Mouse (Mus musculus) spleen, postnatal 10 days (tissue): ENCODE results near the gene Ybx2.

ENCODE experiments used
- DNase-seq, 2 experiments: peaks; one replicate each; pipeline ENCODE4 v3.0.0; 2021 to 2022; ENCODE audit warnings: low spot score in 2 of 2

The Ybx2 gene

DNA sequence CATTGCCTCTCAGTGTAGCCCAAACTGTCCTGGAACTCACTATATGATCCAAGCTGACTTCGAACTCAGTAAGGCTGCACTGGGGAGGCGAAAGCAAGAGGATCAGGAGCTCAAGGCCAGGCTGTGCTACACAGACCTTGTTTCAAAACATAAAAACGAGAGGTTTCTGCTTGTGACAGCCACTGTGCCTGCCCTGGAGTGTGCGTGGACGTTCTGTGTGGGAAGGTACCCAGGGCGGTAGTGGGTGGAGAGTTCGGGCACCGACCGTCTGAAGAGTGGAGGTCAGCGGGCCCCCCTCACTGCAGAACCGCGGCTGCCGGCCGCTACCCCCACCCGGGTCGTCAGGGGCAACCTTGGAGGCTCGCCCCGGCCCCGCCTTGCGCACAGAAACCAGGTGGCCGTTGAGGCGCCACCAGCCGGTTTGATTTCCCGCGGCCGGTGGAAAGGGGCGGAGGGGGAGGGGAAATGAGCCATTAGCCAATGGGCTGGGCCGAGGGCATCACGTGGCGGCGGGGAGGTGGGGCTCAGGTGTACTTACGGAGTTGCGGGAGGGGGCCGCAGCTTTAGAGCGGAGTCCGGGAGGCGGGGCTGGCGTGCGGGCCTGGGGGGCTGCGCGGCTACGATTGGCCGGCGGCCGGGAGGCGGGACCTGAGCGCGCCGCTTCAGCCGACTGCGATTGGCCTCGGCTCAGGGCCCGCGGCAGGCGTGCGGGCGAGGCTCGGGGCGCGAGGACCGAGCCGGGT, at the start of gene Ybx2:
Gene Ybx2, plus strand, starts transcription at position 660 of the 743 bp plus-strand sequence.
- peak; percentile 82 to 90 for DNase-seq

DNA sequence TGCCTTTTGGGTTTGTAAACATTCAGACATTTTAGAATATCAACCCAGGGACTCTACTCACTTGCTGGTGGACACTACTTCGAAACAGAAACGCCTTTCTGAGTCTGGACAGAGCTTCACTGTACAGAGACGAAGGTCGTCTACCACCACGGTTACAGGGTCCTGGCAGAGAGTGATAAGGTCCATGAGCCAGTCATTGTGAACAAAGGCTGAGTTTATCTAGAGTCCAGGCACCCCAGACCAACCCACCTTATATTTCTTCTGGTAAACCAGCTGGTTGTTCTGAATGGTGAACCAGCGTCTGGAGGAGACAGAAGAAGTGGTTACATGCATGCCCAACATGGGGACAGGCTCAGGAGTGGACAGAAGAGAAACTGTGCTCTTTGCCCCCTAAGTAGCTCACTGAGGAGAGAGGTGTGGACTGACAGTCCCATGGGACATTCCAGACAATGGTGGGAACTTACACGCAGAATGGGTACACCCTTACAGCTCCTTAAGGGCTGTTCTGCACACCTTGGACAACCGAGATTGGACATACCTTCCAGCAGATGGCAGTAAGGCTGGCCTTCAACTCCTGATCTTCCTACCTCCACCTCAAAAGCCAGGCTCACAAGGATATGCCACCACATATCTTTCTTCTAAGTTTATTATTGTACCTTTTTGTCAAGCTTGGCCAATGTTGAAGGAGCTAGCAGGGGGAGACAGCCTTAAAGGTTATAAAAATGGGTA, 48.5 kb upstream of the Ybx2 start:
- no peak for DNase-seq

DNA sequence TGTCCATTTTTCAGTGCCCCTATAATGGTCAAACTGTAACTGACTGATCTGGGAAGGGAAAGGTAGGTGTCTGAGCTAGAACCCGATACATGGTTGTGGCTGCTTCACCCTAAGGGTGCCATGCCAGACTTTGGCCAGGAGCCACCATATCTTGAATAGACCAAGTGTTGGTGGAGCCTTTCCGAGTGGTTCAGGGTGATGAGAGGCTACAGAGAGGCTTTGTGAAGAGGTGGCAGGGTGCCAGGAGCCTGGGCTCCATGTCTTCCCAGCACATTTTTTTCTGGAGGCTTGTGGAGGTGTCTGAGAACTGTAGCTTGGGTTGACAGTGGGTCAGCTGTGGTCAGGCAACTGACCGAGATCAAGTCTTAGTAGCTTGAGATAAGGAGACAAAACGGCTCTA, 44.1 kb upstream of the Ybx2 start:
- DNase-seq: peak in 1 of 2 experiments; percentile 68

DNA sequence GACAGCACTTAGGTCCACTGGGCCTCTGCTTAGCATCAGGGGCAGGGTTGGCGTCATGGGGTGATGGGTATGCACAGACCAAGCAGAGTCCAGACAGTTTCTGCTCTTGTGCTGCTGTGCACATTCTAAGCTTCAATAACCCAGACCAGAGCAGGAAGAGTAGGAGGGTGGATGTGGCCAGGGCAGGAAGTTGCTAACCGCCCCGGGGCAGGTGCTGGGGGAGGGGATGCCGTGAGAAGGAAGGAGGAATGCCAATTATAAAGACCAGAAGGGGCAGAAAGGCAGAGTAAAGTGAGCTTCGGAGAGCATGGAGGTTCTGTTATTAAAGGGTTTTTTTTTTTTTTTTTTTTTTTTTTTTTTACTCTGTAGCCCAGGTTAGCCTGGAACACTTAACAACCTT, 40.9 kb upstream of the Ybx2 start:
- DNase-seq: peak in 1 of 2 experiments; percentile 76

DNA sequence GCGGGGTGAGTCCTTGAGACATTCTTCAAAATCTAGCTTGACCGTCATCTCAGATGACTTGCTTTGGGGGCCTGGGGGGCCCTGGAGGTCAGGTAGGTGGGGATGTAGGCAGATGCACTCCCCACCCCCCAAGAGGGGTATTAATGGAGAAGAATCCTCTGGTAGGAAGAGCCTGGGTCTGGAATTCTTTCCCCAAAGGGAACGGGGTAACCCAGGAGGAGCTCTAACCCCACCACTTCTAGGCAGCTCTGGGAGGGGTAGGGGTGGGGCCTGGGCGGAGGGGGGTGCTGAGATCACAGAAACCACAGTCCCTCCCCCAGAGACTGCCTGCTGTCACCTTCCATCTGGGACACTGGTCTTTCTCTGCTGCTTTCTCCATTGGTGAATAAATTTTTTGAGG, 40.3 kb upstream of the Ybx2 start, which contains the start of gene Acap1:
Gene Acap1, minus strand, starts transcription at position 249 of the 400 bp plus-strand sequence.
- DNase-seq: peak in 1 of 2 experiments; percentile 63

DNA sequence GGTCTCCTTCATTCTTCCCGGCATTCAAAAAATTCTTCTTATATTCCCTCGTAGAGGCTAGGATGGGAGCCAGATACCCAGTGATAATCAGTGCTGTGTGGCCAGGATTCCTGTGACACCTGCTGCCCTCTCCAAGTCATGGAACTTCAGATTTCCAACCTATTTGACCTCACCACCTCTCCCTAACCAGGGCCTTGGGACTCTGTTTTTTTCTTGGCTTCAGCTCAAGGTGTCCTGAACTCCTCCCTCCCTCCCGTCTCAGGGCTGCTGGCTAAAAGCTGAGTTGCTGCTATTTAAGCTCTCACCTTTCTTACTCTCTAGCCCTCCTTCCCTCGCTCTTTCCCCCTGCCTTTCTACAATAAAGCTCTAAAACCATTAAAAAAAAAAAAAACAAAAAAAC, 35.7 kb upstream of the Ybx2 start:
- no peak for DNase-seq

DNA sequence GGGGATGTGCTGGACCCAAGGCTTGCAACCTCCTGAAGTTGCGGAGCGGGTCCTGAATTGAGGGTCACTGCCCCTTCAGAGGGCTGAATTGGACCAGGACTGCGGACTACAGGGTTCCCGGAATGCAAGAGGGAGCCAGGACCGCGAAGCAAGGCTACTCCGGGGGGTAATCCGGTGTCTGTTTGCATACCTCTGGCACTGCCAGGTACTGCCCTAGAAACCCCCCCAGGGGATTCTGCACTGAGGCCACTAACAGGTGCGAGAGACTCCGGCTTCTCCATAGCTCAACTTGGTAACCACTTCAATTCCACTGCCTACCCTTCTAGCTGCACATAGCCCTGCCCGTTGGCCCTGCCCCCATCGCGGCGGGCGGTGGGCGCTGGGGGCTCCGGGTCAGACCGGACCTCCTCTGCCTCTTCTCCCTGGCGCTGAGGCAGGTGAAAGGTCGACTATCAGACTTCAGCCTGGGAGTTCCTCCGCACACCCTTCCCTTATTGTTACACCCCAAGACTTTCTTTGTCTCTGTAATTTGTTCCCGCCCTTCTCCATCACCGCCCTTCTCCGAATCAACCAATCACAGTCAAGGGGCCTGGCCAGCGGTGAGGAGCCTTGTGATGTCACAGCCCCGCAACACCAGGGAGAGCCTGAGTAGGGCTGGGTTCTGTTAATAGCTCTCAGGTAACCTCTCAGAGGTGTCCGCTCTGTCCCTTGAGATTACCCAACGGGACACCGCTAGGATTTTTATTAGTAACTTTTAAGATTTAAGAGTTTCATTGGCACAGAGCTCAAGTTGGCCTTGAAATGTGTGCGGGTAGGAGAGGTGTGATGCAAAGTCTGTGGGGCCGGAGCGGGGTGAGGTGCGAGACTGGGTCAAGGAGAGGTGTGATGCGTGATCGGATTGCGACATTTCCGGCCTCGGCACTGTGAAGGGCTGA, 34.9 kb upstream of the Ybx2 start, which contains the start of the genes 2810408A11Rik and Neurl4:
Gene 2810408A11Rik, minus strand, starts transcription at position 517 of the 935 bp plus-strand sequence.
Gene Neurl4, plus strand, starts transcription at position 602 of the 935 bp plus-strand sequence.
- DNase-seq: peak; percentile 81 to 89

DNA sequence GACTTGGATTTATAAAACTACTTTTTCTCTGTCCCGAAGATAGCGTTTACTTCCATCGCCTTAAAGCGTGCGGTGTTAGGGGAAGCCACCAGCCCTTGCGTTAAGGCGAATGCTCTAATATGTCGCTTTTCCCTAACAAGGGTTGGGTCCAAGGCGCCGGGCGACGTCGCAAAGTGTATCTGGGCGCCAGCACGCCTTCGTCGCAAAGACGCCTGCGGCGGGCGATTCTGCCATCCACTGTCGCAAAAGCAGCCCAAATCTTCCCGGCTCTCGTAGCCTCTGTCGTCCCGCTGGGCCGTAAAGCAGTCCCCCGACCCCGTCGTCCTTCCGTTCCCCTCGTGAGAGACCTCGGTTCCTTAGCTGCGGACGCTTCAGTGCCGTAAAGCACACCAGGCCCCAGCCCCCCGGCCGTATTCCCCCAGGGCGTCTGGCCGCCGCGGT, 34.2 kb upstream of the Ybx2 start:
- DNase-seq: peak; percentile 90 to 92

DNA sequence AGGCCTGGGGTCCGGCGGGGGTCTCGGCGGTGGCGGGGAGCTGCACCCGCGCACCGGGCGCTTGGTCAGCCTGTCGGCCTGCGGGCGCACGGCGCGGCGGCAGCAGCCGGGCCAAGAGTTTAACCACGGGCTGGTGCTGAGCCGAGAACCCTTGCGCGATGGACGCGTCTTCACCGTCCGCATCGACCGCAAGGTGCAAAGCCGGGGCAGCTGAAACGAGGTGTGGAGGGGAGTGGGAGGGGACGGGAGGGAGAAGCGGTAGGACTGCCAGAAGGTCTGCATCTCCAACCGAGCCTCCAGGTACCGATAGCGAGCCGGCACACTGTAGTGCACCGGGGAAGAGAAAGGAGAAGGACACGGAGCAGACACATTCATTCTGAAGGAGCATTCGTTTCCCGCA, 33.6 kb upstream of the Ybx2 start:
- peak; percentile 50 to 68 for DNase-seq

DNA sequence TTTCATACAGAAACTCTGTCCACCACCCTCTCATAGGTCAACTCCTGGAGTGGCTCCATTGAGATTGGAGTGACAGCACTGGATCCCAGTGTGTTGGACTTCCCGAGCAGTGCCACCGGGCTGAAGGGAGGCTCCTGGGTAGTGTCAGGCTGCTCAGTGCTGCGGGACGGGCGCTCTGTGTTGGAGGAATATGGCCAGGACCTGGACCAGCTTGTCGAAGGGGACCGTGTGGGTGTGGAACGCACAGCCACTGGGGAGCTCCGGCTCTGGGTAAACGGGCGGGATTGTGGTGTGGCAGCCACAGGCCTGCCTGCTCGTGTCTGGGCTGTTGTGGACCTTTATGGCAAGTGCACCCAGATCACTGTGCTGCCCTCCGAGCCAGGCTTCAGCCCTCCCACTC, 32.6 kb upstream of the Ybx2 start:
- DNase-seq: no peak

DNA sequence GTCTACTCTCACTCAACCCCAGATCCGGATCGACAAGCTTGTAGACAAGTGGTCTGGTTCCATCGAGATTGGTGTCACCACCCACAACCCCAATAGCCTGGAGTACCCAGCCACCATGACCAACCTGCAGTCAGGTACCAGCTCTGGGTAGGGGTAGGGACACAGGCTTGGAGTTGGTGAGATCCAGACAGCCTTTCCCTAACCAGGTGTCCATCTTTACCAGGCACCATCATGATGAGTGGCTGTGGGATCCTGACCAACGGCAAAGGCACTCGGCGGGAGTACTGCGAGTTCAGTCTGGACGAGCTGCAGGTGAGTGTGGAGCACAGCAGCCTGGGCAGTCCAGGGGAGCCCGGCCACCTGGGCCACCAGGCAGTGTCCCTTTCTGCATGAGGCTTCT, 31.3 kb upstream of the Ybx2 start:
- DNase-seq: no peak

DNA sequence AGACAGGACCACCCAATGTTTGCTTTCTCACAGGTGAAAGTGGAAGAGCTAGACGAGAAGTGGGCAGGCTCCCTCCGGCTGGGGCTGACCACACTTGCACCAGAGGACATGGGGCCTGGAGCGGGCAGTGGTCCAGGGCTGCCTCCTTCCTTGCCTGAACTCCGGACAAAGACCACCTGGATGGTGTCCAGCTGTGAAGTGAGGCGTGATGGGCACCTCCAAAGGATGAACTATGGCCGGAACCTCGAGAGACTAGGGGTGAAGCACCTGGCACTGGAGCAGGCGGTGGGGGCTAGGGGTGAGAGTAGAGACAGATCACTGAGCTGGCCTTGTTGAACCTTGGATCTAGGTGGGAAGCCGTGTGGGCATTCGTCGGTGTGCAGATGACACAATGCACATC, 27.0 kb upstream of the Ybx2 start:
- DNase-seq: no peak

DNA sequence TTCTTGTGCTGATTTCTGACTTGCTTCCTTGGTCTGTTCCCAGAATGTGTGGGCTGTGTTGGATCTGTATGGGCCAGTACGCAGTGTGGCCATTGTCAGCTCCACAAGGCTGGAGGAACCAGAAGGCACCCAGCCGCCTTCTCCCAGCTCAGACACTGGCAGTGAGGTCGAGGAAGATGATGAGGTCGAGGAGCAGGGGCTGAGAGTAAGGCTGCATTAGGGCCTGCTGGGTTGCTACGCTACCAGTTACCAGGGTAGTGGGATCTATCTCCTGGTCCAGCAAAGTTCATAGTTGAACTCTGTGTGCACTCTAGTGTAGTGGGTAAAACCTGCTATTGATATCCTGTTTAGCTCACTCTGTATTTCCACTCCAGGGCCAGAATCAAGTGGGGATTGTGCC, 26.4 kb upstream of the Ybx2 start:
- no peak for DNase-seq

DNA sequence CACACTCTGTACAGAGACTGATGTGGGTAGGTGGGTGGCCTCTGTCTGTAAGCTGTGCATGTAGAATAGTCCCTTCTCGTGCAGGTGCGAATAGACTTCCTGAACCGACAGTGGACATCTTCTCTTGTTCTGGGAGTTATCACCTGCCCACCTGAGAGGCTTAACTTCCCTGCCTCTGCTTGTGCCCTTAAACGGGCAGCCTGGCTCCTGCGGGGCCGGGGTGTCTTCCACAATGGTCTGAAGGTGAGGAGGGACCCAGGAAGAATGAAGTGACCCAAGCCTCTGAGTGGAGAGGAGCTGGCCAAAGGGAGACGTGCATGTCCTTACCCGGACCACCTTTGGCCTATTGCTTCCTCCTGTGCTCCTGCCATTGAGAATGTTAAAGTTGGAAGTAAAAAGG, 25.4 kb upstream of the Ybx2 start:
- no peak for DNase-seq

DNA sequence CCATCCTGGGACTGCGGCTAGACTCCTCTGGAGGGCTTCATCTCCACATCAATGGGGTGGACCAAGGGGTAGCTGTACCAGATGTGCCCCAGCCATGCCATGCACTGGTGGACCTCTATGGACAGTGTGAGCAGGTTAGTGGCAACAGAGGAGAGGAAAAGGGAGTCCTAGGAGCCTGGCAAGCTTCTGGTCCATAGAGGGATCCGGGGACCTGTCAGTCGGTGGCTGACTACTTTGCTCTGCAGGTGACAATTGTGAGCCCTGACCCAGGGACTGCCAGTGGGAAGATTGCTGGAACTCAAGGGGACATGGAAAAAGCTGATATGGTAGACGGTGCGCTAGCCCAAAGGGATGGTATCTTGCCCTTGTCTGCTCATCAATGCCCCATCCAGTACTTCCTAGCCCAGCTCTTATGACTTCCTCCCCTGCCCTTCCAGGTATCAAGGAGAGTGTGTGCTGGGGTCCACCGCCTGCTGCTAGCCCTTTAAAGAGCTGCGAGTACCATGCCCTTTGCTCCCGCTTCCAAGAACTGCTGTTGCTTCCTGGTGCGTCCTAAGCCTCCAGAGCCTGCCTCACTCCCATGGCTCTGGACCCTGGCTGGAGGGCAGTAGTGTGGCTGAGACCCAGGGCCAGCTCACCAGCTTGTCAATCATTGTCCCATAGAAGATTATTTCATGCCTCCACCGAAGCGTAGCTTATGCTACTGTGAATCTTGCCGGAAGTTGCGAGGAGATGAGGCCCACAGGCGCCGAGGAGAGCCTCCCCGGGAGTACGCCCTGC, 24.6 kb upstream of the Ybx2 start:
- DNase-seq: no peak

DNA sequence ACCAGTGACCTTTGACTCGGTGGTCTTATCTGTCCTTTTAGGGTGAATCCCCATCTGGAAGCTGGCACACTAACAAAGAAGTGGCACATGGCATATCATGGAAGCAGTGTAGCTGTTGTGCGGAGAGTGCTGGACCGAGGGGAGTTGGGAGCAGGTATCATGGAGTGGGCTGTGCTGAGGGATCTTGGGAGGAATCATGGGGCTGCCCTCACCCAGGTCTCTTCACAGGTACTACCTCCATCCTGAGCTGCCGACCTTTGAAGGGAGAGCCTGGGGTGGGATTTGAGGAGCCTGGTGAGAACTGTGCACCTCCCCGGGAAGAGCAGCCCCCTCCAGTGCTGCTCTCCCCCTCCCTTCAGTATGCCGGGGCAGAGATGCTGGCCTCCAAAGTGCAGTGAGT, 23.9 kb upstream of the Ybx2 start:
- DNase-seq: no peak

DNA sequence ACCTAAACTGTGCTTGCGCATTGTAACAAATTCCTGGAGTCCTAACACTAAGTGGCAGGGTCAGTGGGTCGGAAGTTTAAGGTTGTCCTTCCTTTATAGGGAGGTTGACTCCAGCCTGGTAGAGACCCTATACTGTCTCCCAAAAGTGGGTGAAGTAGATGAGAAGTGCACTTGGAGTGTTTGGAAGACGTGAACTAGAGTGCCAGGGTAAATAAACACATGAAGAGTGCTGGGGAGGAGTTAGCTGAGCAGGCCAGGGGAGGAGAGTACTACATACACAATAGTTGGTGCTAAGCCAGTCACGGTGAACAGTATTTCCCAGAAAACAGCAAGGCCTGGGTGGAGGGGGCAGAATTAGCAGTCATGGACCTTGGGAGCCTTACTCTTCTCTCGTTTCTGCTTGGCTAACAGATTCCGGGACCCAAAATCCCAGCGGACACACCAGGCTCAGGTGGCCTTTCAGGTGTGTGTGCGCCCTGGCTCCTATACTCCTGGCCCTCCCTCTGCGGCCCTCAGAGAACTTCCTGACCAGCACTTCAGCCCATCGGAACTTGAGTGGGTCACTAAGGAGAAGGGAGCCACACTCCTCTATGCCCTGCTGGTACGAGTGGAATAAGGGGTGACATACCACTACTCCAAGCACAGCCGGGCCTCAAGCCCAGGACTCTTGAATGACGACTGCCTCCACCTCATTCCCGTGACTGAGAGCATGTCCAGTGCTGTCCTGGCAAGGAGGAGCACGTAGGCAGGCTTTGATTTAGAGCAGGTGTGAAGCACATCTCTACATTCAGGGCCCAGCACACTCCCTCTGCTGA, 22.7 kb upstream of the Ybx2 start:
- DNase-seq: no peak

DNA sequence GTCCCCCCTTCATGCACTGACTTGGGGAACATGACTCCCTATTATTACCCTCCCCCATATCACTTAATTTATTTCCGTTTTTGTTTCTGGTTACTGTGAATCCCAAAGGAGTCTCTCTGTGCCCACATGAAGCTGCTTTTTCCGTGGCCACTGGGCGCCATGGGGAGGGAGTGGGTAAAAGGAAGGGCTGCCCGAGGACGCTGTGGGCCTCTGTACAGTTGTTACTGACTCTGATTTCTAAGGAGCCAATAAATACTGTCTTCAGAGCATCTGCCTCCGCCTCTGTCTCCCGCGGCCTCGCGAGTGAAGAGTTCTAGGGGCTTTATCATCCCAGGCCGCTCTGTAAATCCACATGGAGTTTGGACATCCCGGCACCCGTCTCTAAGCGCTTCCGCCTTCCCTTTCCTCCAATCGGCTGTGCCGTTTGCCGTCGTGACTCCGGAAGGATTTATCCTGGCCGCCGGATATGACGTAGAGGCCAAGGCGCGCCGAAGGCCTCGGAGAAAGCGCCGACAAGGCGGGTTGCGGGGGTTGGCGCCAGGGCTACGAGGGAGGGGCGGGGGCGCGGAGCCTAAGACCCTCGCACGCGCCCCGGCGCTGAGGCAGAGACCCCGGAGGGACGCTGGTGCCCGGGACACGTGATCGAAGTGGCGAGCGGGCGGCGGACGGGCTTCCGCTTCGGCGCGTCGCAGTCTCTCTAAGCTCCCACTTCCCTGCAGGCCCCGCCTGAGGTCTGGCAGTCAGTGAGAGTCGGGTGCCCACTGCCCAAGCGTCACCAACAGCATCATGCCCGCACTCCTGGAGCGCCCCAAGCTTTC, 21.8 kb upstream of the Ybx2 start, which contains the start of gene Gps2:
Gene Gps2, plus strand, starts transcription at position 335 of the 818 bp plus-strand sequence.
- DNase-seq: peak; percentile 88 to 93

DNA sequence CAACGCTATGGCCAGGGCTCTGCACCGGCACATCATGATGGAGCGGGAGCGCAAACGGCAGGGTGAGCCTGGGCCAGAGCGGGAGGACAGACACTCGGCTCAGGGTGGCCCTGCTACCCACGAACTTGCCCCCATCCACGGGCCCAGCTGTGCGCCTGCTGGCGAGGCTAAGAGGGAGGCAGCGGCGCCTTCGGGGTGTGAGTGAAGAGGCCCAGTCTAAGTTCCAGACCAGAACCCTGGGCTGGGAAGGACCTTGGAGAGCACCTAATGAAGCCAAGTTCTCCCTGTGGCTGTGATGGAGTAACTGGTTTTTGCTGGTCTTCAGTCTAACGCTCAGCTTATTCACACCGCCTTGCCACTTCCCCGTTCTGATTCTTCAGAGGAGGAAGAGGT, 21.2 kb upstream of the Ybx2 start:
- peak in 1 of 2 experiments; percentile 66 for DNase-seq
